Mouse (Mus musculus) intestine, postnatal 0 days (tissue): ENCODE measurements around the gene Sumo2. TPM values are rescaled to one million over a fixed set of nuclear protein-coding genes. Genes with fewer than 3 reads are reported as not detected.
A peak's percentile ranks its signal among the peaks of the same experiment; 100 is the strongest.
"Not testable (repeated sequence)": the region's sequence is repeated elsewhere in the genome, so short reads cannot be mapped to it uniquely, and the experiment has no call there.

Experiments
- ATAC-seq: fragments of 200-750 bp; cut with Nextera tagmentation; 2 replicates; pipeline ENCODE4 v1.8.0; 2017; ENCODE audit warnings: mild to moderate bottlenecking, moderate TSS enrichment, moderate library complexity
- H3K27ac ChIP-seq: fragments of 300-500 bp; sonication (generic); 2 replicates; pipeline ENCODE4 v1.5.1; 2014; ENCODE audit warnings: mild to moderate bottlenecking, low read depth, low read length, moderate library complexity
- H3K27me3 ChIP-seq: fragments of 300-500 bp; sonication (generic); replicated peaks from 2 replicates; pipeline ENCODE4 v1.6.1; 2014; ENCODE audit warnings: low read length, mixed read lengths; ENCODE audit not compliant: control insufficient read depth, insufficient read depth
- H3K36me3 ChIP-seq: fragments of 300-500 bp; sonication (generic); 2 replicates; pipeline ENCODE4 v1.6.1; 2014; ENCODE audit warnings: mild to moderate bottlenecking, moderate library complexity; ENCODE audit not compliant: control insufficient read depth, insufficient read depth
- H3K4me1 ChIP-seq: fragments of 300-500 bp; sonication (generic); replicated peaks from 2 replicates; pipeline ENCODE4 v1.6.1; 2014; ENCODE audit warnings: antibody characterized with exemption, low read length, mixed read lengths; ENCODE audit not compliant: control insufficient read depth, insufficient read depth
- H3K4me2 ChIP-seq: fragments of 300-500 bp; sonication (generic); replicated peaks from 2 replicates; pipeline ENCODE4 v1.6.1; 2014; ENCODE audit warnings: low read depth, mild to moderate bottlenecking, moderate library complexity
- H3K4me3 ChIP-seq: fragments of 300-500 bp; sonication (generic); 2 replicates; pipeline ENCODE4 v1.5.1; 2014; ENCODE audit warnings: low read depth, low read length
- H3K9ac ChIP-seq: fragments of 300-500 bp; sonication (generic); 2 replicates; pipeline ENCODE4 v1.6.1; 2014; ENCODE audit warnings: mild to moderate bottlenecking, low read depth, low read length
- H3K9me3 ChIP-seq: fragments of 300-500 bp; sonication (generic); 2 replicates; pipeline ENCODE4 v1.6.1; 2016; ENCODE audit warnings: mixed run types; ENCODE audit not compliant: control insufficient read depth
- CTCF ChIP-seq: sonication (generic); IDR thresholded peaks from 2 replicates; pipeline ENCODE4 v1.5.1; 2016; ENCODE audit warnings: low read depth, mild to moderate bottlenecking, control low read depth, antibody characterized with exemption, moderate library complexity
- WGBS: fragments of 180-500 bp; shearing (Covaris S2); extraction: QIAGEN DNeasy Blood & Tissue Kit; methylation state at CpG from one replicate; pipeline ENCODE4 v1.1.7; 2014; 5-methylcytosine and 5-hydroxymethylcytosine counted together
- polyA plus RNA-seq: library from polyadenylated mRNA; unstranded; fragments of >200 nt; fragmentation: Nextera tagmentation; extraction: Ambion mirVana; gene quantifications from 2 replicates; pipeline ENCODE4 v1.2.1, GENCODE M21; 2015

The Sumo2 gene
- polyA plus RNA-seq, 1 experiment from 2014 or later = 404 TPM

GRCm38 (mm10) chr11:115481553-115482259, 54.4 kb downstream of the Sumo2 start:
- no peak for TF ChIP-seq CTCF
- no peak overlapping the region for H3K4me2 ChIP-seq

DNA sequence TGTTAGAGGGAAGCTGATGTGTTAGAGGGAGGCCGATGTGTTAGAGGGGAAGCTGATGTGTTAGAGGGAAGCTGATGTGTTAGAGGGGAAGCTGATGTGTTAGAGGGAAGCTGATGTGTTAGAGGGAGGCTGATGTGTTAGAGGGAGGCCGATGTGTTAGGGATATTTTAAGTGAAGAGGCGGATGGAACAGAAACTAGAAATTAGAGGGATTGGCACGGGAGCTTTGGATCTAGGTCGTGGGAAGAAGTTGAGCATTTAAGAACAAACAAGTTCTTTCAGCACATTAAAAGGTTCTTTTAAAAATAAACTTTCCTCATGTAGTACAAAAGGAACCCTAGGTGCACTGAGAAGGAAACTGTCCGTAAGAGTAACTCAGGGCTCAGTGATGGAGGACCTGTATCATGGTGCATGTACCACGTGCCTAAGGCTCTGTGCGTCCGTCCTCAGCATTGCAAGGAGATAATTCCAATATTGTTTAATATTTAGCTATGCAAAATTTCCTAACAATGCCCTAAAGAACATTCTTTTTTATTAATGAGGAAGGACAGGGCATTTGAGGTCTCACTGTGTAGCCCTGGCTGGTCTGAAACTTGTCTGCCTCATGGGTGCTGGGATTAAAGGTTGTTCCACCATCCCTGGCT, 57.7 kb downstream of the Sumo2 start:
- no peak for TF ChIP-seq CTCF
- H3K4me1 ChIP-seq = 0 out of 2 replicates have a peak, but pooled peaks cover 6% of the 10 kb centered on the region
- H3K36me3 ChIP-seq = peaks cover 11% of the 10 kb centered on the region; the same call in 1 of the 2 replicates

More at GRCm38 (mm10) chr11:115481553-115482259, 54.4 kb downstream of the Sumo2 start:
- Histone ChIP-seq H3K27me3 (no peaks in the 10 kb centered on the region), H3K4me1 (no peaks in the 10 kb centered on the region), H3K9me3 (no peaks in the 10 kb centered on the region), H3K9ac (no peak overlapping the region), H3K27ac (no peak overlapping the region), H3K36me3 (peaks cover 15% of the 10 kb centered on the region; the same call in 1 of the 2 replicates), H3K4me3 (no peak overlapping the region)
- 74% methylated on average over 6 of the region's 6 CpGs for WGBS
- ATAC-seq = no peak

DNA sequence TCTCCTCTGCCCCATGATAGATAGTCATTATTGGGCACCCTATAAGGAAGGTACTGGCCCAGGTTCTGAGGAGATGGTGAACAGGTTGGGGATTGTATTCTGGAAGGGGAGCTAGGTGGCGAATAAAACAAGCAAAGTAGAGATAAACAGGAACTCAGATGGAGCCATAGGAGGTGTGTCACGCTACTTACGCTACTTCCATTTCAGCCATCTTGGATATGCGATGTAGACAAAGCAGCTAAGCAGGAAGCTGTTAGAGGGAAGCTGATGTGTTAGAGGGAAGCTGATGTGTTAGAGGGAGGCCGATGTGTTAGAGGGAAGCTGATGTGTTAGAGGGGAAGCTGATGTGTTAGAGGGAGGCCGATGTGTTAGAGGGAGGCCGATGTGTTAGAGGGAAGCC, 58.7 kb downstream of the Sumo2 start:
- H3K4me2 ChIP-seq = not testable (repeated sequence)

More for the DNA sequence above, 57.7 kb downstream of the Sumo2 start:
- H3K9ac ChIP-seq = no peak overlapping the region
- H3K27me3 ChIP-seq = no peaks in the 10 kb centered on the region
- H3K27ac ChIP-seq = no peak overlapping the region
- no peaks in the 10 kb centered on the region for H3K9me3 ChIP-seq
- H3K4me3 ChIP-seq = no peak overlapping the region
- 80% methylated on average over 9 of the region's 9 CpGs for WGBS
- H3K4me2 ChIP-seq = no peak overlapping the region
- ATAC-seq = no peak

DNA sequence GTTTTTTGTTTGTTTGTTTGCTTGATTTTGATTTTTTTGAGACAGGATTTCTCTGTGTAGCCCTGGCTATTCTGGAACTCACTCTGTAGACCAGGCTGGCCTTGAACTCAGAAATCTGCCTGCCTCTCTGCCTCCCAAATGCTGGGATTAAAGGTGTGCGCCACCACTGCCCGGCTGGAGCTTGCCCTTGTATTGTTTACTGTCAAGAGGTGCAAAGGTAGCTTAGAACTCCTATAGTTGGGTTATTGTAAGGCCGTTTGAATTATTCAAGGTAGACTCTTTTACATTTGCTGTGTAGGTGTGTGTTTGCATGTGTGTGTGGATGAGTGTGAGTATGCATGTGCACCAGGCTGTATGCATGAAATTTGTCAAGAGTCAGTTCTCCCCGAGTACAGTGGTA, 59.4 kb downstream of the Sumo2 start:
- H3K9me3 ChIP-seq, ATAC-seq, H3K27ac ChIP-seq, H3K4me1 ChIP-seq, H3K27me3 ChIP-seq, H3K9ac ChIP-seq: not testable (repeated sequence)
- H3K4me3 ChIP-seq = peak overlapping the region; percentile 79; the same call in 1 of the 2 replicates
- WGBS = 67% methylated on average over 4 of the region's 4 CpGs
- peaks cover 11% of the 10 kb centered on the region; the same call in 1 of the 2 replicates for H3K36me3 ChIP-seq
- peak overlapping the region; percentile 89 for H3K4me2 ChIP-seq

More for the DNA sequence above, 58.7 kb downstream of the Sumo2 start:
- H3K4me1 ChIP-seq, H3K27me3 ChIP-seq, H3K9ac ChIP-seq, H3K4me3 ChIP-seq, H3K27ac ChIP-seq, ATAC-seq, H3K9me3 ChIP-seq: not testable (repeated sequence)
- 81% methylated on average over 7 of the region's 7 CpGs for WGBS
- peaks cover 11% of the 10 kb centered on the region; the same call in 1 of the 2 replicates for H3K36me3 ChIP-seq

DNA sequence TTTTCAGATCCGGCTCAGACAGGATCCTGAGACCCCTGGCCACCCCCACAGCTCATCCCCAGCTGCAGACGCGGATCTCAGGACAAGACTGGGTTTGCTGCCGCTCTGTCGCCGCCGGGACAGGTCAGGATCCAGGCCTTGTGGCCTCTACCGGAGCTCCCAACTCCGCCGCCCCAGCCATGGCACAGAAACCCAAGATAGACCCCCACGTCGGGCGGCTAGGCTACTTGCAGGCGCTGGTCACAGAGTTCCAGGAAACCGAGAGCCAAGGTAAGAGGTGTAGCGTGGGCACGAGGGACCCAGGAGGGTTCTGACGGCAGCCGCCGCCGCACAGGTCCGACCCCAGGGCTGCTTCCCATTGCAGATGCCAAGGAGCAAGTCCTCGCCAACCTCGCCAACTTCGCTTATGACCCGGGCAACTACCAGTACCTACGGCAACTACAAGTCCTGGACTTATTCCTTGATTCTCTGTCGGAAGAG, 60.3 kb downstream of the Sumo2 start:
- WGBS = 3% methylated on average over 28 of the region's 28 CpGs
- Histone ChIP-seq H3K27me3 (no peaks in the 10 kb centered on the region), H3K4me2 (peak overlapping the region; percentile 89), H3K9ac (peak overlapping the region; percentile 81), H3K4me1 (0 out of 2 replicates have a peak, but pooled peaks cover 6% of the 10 kb centered on the region), H3K4me3 (peak overlapping the region; percentile 79), H3K9me3 (no peaks in the 10 kb centered on the region), H3K36me3 (peaks cover 11% of the 10 kb centered on the region; the same call in 1 of the 2 replicates), H3K27ac (peak overlapping the region; percentile 31; the same call in 1 of the 2 replicates)
- no peak; the same call in 1 of the 2 replicates for TF ChIP-seq CTCF
- ATAC-seq = peak; percentile 31
